7 mouse cellular contexts compared by ENCODE assay signal in the genomic region with DNA sequence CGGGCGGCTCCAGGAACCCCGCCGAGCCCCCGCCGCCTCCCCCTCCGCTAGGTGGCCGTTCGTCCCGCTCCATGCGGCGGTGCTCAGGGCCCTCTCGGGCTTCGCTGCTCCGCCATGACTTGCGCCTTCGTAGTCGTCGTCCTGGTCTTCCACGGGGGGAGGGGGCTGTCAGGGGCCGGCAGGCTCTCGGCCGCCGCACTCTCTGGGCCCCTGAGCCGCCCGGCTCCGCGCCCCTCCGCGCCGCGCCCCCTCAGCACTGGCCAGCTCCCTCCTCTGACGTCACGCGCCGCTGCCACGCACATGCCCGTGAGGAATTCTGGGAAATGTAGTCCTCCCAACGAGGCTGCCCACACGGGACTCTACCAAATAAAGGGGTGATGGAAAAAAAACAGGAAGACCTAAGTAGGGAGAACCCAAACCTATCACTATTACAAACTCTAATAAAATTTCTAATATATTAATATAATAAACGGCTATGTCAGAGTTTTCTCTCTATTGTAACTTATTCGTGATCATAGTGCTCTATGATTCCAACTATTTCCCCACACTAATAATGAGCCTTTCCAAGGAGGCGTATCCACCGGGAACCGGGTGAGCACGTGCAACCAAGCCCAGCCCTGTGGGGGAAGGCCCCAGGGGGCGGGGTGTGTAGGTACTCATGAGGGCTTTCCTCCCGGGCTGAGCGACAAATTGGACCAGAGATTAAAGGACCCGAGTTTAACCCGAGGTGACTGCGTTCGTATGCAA. TPM values are rescaled to one million over a fixed set of nuclear protein-coding genes. Genes with fewer than 3 reads are reported as not detected.
A peak's percentile ranks its signal among the peaks of the same experiment; 100 is the strongest.
DNase-seq lines count a peak whose midpoint lies in the region; ATAC-seq and TF ChIP-seq lines count a peak whose summit lies in the region.

No protein-coding gene starts in this region.

- intact Hi-C loops in left cerebral cortex, postnatal 4 days (cut with DNase I) = loop anchor here (2.0 kb wide), 1 partner anchor 72 kb away; no protein-coding TSS in a partner anchor

- peak overlapping the region; percentile 92 for H3K4me3 ChIP-seq in intestine, postnatal 0 days (ENCODE audit: low read depth, low read length)
- peak overlapping the region; percentile 86 for H3K4me3 ChIP-seq in midbrain, embryonic 12.5 days
- H3K4me3 ChIP-seq in small intestine, adult 2 months (ENCODE audit: low read depth, low read length) = peak overlapping the region; percentile 99

- peak; percentile 92 for DNase-seq in adrenal gland, adult 8-10 months
- peak; percentile 96 for DNase-seq in embryo, embryonic 9.5 days (ENCODE audit: extremely low spot score)
- DNase-seq in gastrocnemius, postnatal 4 days (ENCODE audit: low spot score in 2 of 2) = peak; percentile 76 to 92
- peak; percentile 94 for DNase-seq in left cerebral cortex, postnatal 4 days

- ATAC-seq in intestine, postnatal 0 days = peak; percentile 94
- ATAC-seq in midbrain, embryonic 12.5 days (ENCODE audit: low FRiP score, low read depth) = peak; percentile 94

- H3K9me3 ChIP-seq in intestine, postnatal 0 days (ENCODE audit: control insufficient read depth) = no peaks in the 10 kb centered on the region
- no peaks in the 10 kb centered on the region for H3K9me3 ChIP-seq in midbrain, embryonic 12.5 days

- no peaks in the 10 kb centered on the region for H3K27me3 ChIP-seq in intestine, postnatal 0 days (replicated peaks; ENCODE audit: control insufficient read depth, insufficient read depth, low read length)
- peaks cover 35% of the 10 kb centered on the region for H3K27me3 ChIP-seq in midbrain, embryonic 12.5 days
- H3K27me3 ChIP-seq in small intestine, adult 2 months (ENCODE audit: control insufficient read depth, insufficient read depth, low read length) = no peaks in the 10 kb centered on the region; the same call in 1 of the 2 replicates

- no peaks in the 10 kb centered on the region for H3K36me3 ChIP-seq in intestine, postnatal 0 days (ENCODE audit: control insufficient read depth, insufficient read depth)
- H3K36me3 ChIP-seq in midbrain, embryonic 12.5 days = no peaks in the 10 kb centered on the region
- H3K36me3 ChIP-seq in small intestine, adult 2 months (ENCODE audit: control insufficient read depth, insufficient read depth, low read length) = no peaks in the 10 kb centered on the region

- peak; percentile 34 for TF ChIP-seq CTCF in intestine, postnatal 0 days (IDR thresholded peaks at IDR 0.05; ENCODE audit: low read depth)
- no peak for TF ChIP-seq CTCF in small intestine, adult 2 months (IDR thresholded peaks at IDR 0.05; ENCODE audit: extremely low read depth, insufficient read length, insufficient replicate concordance, low read depth, low read length)

- TF ChIP-seq POLR2A in small intestine, adult 2 months (IDR thresholded peaks at IDR 0.05; ENCODE audit: low read depth, low read length) = no peak; the same call in 1 of the 2 replicates

- peak overlapping the region; percentile 77 for H3K4me2 ChIP-seq in intestine, postnatal 0 days (replicated peaks; ENCODE audit: low read depth)
- H3K4me2 ChIP-seq in midbrain, embryonic 12.5 days (replicated peaks) = peak overlapping the region; percentile 99

- H3K27ac ChIP-seq in intestine, postnatal 0 days (ENCODE audit: low read depth, low read length) = peak overlapping the region; percentile 93
- H3K27ac ChIP-seq in midbrain, embryonic 12.5 days (replicated peaks) = no peak overlapping the region
- H3K27ac ChIP-seq in small intestine, adult 2 months (ENCODE audit: insufficient read depth, low read depth, low read length) = no peak overlapping the region

- H3K4me1 ChIP-seq in intestine, postnatal 0 days (replicated peaks; ENCODE audit: control insufficient read depth, insufficient read depth, low read length) = no peaks in the 10 kb centered on the region
- H3K4me1 ChIP-seq in midbrain, embryonic 12.5 days = peaks cover 17% of the 10 kb centered on the region
- H3K4me1 ChIP-seq in small intestine, adult 2 months (ENCODE audit: control insufficient read depth, insufficient read depth, insufficient read length, low read length) = peaks cover 6% of the 10 kb centered on the region

- H3K9ac ChIP-seq in intestine, postnatal 0 days (ENCODE audit: low read depth, low read length) = peak overlapping the region; percentile 72
- peak overlapping the region; percentile 77 for H3K9ac ChIP-seq in midbrain, embryonic 12.5 days (replicated peaks)

- under 1% methylated on average over 48 of the region's 53 CpGs for WGBS in intestine, postnatal 0 days
- under 1% methylated on average over 49 of the region's 53 CpGs for WGBS in midbrain, embryonic 12.5 days
- under 1% methylated on average over 52 of the region's 53 CpGs for whole genome bisulfite sequencing in small intestine, adult 2 months

RNA-seq across cellular contexts. Expression of a gene that starts 1.2 kb away (rescaled TPM):
- 10 to 100 TPM in 2 of 4 experiments, 1 to 10 TPM in 2; 6.6 to 15.8 (median 9.7) TPM for total RNA-seq in adrenal gland, adult 8-10 months (2022)
- 1 to 10 TPM; 1.2 to 3.0 TPM for total RNA-seq in gastrocnemius, postnatal 4 days (2021)
- 1.6 and 1.7 TPM in 2 replicates for polyA plus RNA-seq in intestine, postnatal 0 days (2015; fragmentation: Nextera tagmentation; extraction: Ambion mirVana)
- total RNA-seq in left cerebral cortex, postnatal 4 days (2021) = 1 to 10 TPM; 6.6 TPM
- 2.8 and 3.0 TPM in 2 replicates for polyA plus RNA-seq in midbrain, embryonic 12.5 days (2016; fragmentation: Nextera tagmentation; extraction: Ambion mirVana)
- 1.8 and 7.2 TPM in 2 replicates for polyA plus RNA-seq in small intestine, adult 2 months (2012; rRNA removed)

RNA-seq across cellular contexts. Expression of a gene that starts 5.5 kb away (rescaled TPM):
- 10 to 100 TPM in 2 of 4 experiments, 1 to 10 TPM in 2; 6.9 to 18.9 (median 12.6) TPM for total RNA-seq in adrenal gland, adult 8-10 months (2022)
- 10 to 100 TPM; 39.3 to 46.4 TPM for total RNA-seq in gastrocnemius, postnatal 4 days (2021)
- polyA plus RNA-seq in intestine, postnatal 0 days (2015; fragmentation: Nextera tagmentation; extraction: Ambion mirVana) = 1.2 and 1.5 TPM in 2 replicates
- 1 to 10 TPM; 4.4 to 5.4 TPM for total RNA-seq in left cerebral cortex, postnatal 4 days (2021)
- 2.9 and 3.8 TPM in 2 replicates for polyA plus RNA-seq in midbrain, embryonic 12.5 days (2016; fragmentation: Nextera tagmentation; extraction: Ambion mirVana)
- polyA plus RNA-seq in small intestine, adult 2 months (2012; rRNA removed) = 0.62 and 1.5 TPM in 2 replicates
